Mouse (Mus musculus): Measurements from ENCODE around the gene 1700029I15Rik.

DNA sequence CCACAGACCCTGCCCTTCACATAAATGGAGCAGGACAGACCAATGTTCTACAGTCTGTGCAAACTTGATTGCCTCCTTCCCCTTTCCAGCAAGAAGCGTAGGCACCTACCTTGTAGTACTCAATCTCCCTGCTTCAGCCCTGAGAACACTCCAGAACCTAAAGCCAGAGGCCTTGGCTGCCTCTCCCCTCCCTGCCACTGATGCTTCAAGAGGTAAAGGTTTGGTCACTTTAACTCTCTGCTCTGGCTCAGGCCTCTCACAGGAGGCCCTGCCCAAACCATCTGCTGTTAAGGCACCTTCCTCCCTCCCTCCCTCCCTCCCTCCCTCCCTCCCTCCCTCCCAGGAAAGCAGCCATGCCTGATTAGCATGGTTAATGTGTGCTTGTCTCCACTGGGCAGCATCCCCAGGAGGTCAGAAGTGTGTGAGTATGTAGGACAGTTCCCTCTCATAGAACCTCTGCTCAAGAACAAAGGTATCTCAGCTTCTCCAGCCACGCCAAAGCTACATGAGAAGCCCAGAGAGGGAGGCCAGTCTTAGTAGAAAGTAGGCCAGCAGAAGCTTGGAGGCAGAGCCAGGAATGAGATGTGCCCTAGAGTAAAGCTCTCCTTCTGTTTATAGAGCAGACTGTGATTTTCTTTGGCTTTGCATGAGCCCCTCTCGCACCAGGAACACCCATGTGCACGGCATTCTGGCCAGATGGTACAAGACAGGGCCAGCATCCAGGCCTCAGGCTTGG is 20.4 kb downstream of the 1700029I15Rik start:
- TF ChIP-seq HCFC1 (IDR thresholded peaks at IDR 0.05; ENCODE audit: borderline replicate concordance, insufficient read depth, low read length) (no peak), MAFK (IDR thresholded peaks at IDR 0.05; ENCODE audit: insufficient read depth, low read depth, low read length) (no peak), ZNF384 (IDR thresholded peaks at IDR 0.05; ENCODE audit: low read depth, low read length) (no peak)
